Mouse (Mus musculus) thymus, adult 2 months (tissue): Measurements from ENCODE around the gene Maml2. TPM values are rescaled to one million over a fixed set of nuclear protein-coding genes. Genes with fewer than 3 reads are reported as not detected.

Experiments
- DNase-seq: peaks from one replicate; pipeline ENCODE4 v3.0.0; 2021
- H3K27ac ChIP-seq: fragments of 200-500 bp; 2 replicates; pipeline ENCODE4 v1.5.1; 2012; ENCODE audit warnings: low read length, control low read depth; ENCODE audit not compliant: control insufficient read depth, insufficient read depth
- H3K27me3 ChIP-seq: fragments of 200-500 bp; 2 replicates; pipeline ENCODE4 v1.6.1; 2012; ENCODE audit warnings: mild to moderate bottlenecking, low read length, moderate library complexity, mixed read lengths; ENCODE audit not compliant: control insufficient read depth, insufficient read depth
- H3K36me3 ChIP-seq: fragments of 200-500 bp; 2 replicates; pipeline ENCODE4 v1.6.1; 2012; ENCODE audit warnings: mild to moderate bottlenecking, low read length, moderate library complexity; ENCODE audit not compliant: control insufficient read depth, insufficient read depth
- H3K4me1 ChIP-seq: fragments of 200-500 bp; replicated peaks from 2 replicates; pipeline ENCODE4 v1.6.1; 2012; ENCODE audit warnings: low read length; ENCODE audit not compliant: control insufficient read depth, insufficient read depth
- H3K4me3 ChIP-seq: fragments of 200-500 bp; 2 replicates; pipeline ENCODE4 v1.5.1; 2012; ENCODE audit warnings: mild to moderate bottlenecking, low read length, control low read depth, moderate library complexity; ENCODE audit not compliant: control insufficient read depth, insufficient read depth
- CTCF ChIP-seq: fragments of 200-500 bp; IDR thresholded peaks from 2 replicates; pipeline ENCODE4 v1.5.1; 2012; ENCODE audit warnings: mild to moderate bottlenecking, control low read depth, low read length, moderate library complexity, borderline replicate concordance; ENCODE audit not compliant: control insufficient read depth, poor library complexity, insufficient read depth; ENCODE audit errors: extremely low read depth
- POLR2A ChIP-seq: fragments of 200-500 bp; IDR thresholded peaks from 2 replicates; pipeline ENCODE4 v1.6.1; 2012; ENCODE audit warnings: mild to moderate bottlenecking, low read length, control low read depth, moderate library complexity; ENCODE audit not compliant: control insufficient read depth, poor library complexity, insufficient read depth; ENCODE audit errors: extremely low read depth
- WGBS: fragments of 180-500 bp; shearing (Covaris S2); methylation state at CpG from one replicate; pipeline ENCODE4 v1.1.7; 2018; 5-methylcytosine and 5-hydroxymethylcytosine counted together
- polyA plus RNA-seq: library from polyadenylated mRNA; depleted of rRNA; stranded (reverse); fragments of >200 nt; gene quantifications from 2 replicates; pipeline ENCODE4 v1.2.3, GENCODE M21; 2012

Maml2 gene
- polyA plus RNA-seq, 1 experiment: 12.9 TPM

- H3K36me3 ChIP-seq: no peaks in the 10 kb centered on the region
- DNase-seq: no peak
- H3K27me3 ChIP-seq: no peaks in the 10 kb centered on the region
- H3K4me1 ChIP-seq: peaks cover 2% of the 10 kb centered on the region; the same call in 1 of the 2 replicates
- H3K4me3 ChIP-seq: no peak overlapping the region
- WGBS: 99% methylated on average over 2 of the region's 2 CpGs
- H3K27ac ChIP-seq: no peak overlapping the region
- TF ChIP-seq POLR2A: no peak
- no peak for TF ChIP-seq CTCF
These were observed 380.3 kb downstream of the Maml2 start for GRCm38 (mm10) chr9:13678026-13678425.

- no peak for TF ChIP-seq POLR2A
- TF ChIP-seq CTCF: no peak
- DNase-seq: no peak
- Histone ChIP-seq H3K27me3 (no peaks in the 10 kb centered on the region), H3K36me3 (no peaks in the 10 kb centered on the region), H3K4me3 (no peak overlapping the region), H3K27ac (no peak overlapping the region), H3K4me1 (peaks cover 2% of the 10 kb centered on the region; the same call in 1 of the 2 replicates)
- whole genome bisulfite sequencing: 94% methylated on average over 2 of the region's 2 CpGs
These were observed 381.9 kb downstream of the Maml2 start for GRCm38 (mm10) chr9:13679696-13680095.

GRCm38 (mm10) chr9:13681147-13681546, 383.4 kb downstream of the Maml2 start:
- DNase-seq: no peak
- no peaks in the 10 kb centered on the region for H3K27me3 ChIP-seq
- no peak overlapping the region for H3K4me3 ChIP-seq
- H3K27ac ChIP-seq: no peak overlapping the region
- TF ChIP-seq POLR2A (no peak), CTCF (no peak)
- peaks cover 2% of the 10 kb centered on the region; the same call in 1 of the 2 replicates for H3K4me1 ChIP-seq
- WGBS: 87% methylated on average over 8 of the region's 8 CpGs
- no peaks in the 10 kb centered on the region for H3K36me3 ChIP-seq

GRCm38 (mm10) chr9:13681581-13682038, 383.9 kb downstream of the Maml2 start:
- WGBS: 14% methylated on average over 8 of the region's 8 CpGs
- Histone ChIP-seq H3K27ac (no peak overlapping the region), H3K27me3 (no peaks in the 10 kb centered on the region), H3K4me1 (peaks cover 2% of the 10 kb centered on the region; the same call in 1 of the 2 replicates), H3K4me3 (no peak overlapping the region), H3K36me3 (no peaks in the 10 kb centered on the region)
- no peak for DNase-seq
- TF ChIP-seq CTCF (no peak), POLR2A (no peak)

- no peak overlapping the region for H3K4me3 ChIP-seq
- H3K27ac ChIP-seq: no peak overlapping the region
- 96% methylated on average over 6 of the region's 6 CpGs for WGBS
- H3K27me3 ChIP-seq: no peaks in the 10 kb centered on the region
- H3K36me3 ChIP-seq: no peaks in the 10 kb centered on the region
- no peak for DNase-seq
- peaks cover 2% of the 10 kb centered on the region; the same call in 1 of the 2 replicates for H3K4me1 ChIP-seq
- TF ChIP-seq CTCF (no peak), POLR2A (no peak)
These were observed 386.7 kb downstream of the Maml2 start for GRCm38 (mm10) chr9:13684327-13684934.

GRCm38 (mm10) chr9:13686977-13687659, 389.4 kb downstream of the Maml2 start:
- DNase-seq: peak; percentile 61
- H3K4me3 ChIP-seq: no peak overlapping the region
- TF ChIP-seq POLR2A (no peak), CTCF (no peak)

GRCm38 (mm10) chr9:13688997-13689396, 391.2 kb downstream of the Maml2 start:
- WGBS: 90% methylated on average over 9 of the region's 9 CpGs
- no peak overlapping the region for H3K4me3 ChIP-seq
- no peak for TF ChIP-seq POLR2A
- no peak for TF ChIP-seq CTCF
- H3K27ac ChIP-seq: no peak overlapping the region
- no peaks in the 10 kb centered on the region for H3K27me3 ChIP-seq
- DNase-seq: no peak
- no peaks in the 10 kb centered on the region for H3K36me3 ChIP-seq
- no peaks in the 10 kb centered on the region for H3K4me1 ChIP-seq

More at GRCm38 (mm10) chr9:13686977-13687659, 389.4 kb downstream of the Maml2 start:
- Histone ChIP-seq H3K27me3 (no peaks in the 10 kb centered on the region), H3K4me1 (no peaks in the 10 kb centered on the region), H3K27ac (no peak overlapping the region), H3K36me3 (no peaks in the 10 kb centered on the region)
- 92% methylated on average over 19 of the region's 19 CpGs for WGBS
